Mouse (Mus musculus) right cerebral cortex, postnatal 10 days (tissue): ENCODE measurements around the gene Ncoa5.

Source experiments
- DNase-seq, 2 experiments: peaks; one replicate each; pipeline ENCODE4 v3.0.0; 2021; ENCODE audit warnings: low spot score in 2 of 2

Ncoa5 gene

GRCm38 (mm10) chr2:165034131-165035057 is at the start of gene Ncoa5:
TSS of gene Ncoa5 (minus strand) at chr2:165034867.
- peak; percentile 99 for DNase-seq

- DNase-seq = no peak
Observed at GRCm38 (mm10) chr2:165081257-165081656, 46.6 kb upstream of the Ncoa5 start.

- DNase-seq = no peak
Observed at GRCm38 (mm10) chr2:165080657-165081056, 46.0 kb upstream of the Ncoa5 start.

GRCm38 (mm10) chr2:165078605-165079004 is 43.9 kb upstream of the Ncoa5 start:
- DNase-seq = no peak

DNA sequence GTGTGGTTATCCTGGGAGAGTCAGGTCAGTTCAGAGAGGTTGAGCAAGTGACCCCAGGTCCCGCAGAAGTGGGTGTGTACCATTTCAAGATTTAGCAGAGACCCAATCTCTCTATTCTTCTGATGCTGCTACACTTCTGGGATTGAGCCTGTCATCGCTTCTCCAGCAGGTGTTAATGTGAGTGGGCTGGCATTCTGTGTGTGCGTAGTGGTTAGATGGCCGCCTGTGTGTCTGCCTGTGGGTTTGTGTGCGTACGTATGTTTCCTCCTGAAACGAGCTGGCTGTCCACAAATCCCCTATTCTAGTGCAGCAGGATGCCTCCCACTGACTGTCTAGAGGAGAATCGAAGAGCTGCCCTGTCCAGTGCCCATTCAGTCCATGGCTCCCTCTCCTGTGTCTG is 43.4 kb upstream of the Ncoa5 start:
- DNase-seq = no peak

DNA sequence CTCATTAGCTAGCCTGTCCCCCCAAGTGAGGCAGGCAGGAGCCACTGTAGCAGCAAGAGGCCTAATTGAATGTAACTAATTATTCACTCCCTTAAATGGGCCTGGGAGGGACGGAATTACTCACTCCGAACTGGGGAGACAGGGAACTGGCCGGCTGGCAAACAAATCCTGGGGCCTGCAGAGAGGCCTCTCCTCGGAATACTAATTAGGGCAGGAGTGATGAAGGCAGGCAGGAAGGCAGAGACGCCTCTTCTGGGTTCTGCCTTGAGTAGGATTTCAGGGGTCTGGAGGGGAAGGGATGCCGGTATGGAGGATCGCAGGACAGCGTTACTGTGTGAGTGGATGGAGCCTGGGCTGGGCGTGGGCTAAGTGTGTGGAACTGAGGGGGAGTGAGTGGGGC is 42.4 kb upstream of the Ncoa5 start:
- DNase-seq = peak in 1 of 2 experiments; percentile 46

- DNase-seq = peak; percentile 85 to 88
Observed at GRCm38 (mm10) chr2:165074937-165075336, 40.3 kb upstream of the Ncoa5 start.

DNA sequence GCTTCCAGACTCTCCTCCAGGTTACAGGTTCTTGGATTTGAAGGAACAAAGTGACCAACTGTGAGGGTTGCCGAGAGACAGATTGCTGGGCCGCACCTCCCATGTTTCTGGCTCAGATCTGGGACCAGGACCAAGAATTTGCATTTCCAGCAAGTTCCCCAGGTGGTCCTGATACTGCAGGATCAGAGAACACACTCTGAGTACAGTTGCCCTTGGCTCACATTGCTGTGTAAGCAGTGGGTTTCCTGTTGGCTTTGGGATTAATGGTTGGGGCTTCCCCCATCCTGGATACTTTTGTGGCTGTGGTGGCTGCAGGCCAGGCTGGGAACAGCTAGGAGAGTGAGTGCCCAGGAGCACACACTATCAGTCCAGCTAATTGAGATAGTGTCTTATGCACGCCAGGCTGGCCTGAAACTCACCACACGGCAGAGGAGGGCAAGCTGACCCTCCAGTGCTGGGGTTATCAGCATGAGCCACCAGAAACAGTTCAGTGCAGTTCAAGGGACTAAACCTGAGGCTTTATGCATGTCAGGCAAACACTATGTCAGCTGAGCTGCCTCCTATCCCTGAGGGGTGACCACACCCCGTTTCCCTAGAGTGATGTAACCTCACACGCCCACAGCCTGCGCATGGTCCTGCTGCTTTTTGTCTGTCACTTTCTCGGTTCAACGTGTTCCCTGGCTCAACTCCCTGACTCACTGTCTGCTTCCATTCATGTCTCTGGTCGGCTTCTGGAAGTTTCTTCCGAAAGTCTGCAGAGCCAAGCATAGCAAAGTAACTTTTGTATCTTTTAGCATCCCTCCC is 39.6 kb upstream of the Ncoa5 start:
- DNase-seq = peak in 1 of 2 experiments; percentile 58

DNA sequence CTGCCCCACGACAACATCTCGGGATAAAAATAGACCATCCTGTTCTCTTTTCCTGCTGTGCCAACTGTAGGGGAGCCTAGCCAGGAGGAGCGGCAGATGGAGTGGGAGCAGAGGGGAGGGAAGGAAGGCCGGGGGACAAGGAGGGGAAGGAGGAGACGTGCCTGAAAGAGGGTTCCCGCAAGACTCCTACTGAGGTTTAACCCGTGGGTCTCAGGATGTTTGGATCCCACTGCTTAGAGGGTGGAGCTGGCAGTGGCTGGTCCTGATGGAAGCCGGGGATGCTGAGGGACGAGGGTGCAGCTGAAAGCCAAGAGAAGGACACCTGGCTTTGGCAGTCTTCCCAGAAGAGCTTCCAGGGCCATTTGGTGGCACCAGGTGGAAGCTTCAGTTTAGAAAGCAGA is 38.7 kb upstream of the Ncoa5 start:
- DNase-seq = peak; percentile 65 to 67

DNA sequence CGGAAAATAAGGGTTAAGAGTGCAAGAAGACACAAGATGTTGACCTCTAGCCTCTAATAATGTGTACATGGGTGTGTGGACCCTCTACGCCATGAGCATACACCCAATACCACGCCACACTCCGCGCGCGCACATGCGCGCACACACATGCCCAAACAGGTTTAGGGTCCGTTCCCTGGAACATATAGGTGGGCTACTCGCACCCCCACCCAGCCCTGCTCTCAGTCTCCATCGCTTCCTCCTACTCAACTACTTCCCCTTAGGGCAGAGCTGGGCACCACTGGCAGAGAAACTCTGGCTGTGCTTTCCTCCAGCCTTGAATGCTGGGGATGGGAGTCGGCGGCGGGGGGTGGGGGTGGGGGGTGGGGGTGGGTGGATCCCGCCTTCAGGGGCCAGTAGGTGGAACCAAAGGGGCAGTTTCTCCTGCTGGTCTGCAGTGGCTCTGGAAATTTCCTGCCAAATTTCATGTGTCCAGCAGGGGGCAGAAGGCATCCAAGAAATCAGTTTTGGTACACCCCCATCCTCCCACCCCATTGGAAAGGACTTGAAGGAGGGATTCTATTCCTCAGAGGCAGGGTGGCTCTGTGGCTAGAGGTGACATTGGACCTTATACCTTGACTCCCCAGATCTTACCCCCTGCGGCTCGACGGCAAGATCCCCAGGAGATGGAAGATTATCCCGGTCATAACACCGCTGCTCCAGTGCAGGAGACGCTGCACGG is 35.6 kb upstream of the Ncoa5 start:
- peak; percentile 79 to 85 for DNase-seq

GRCm38 (mm10) chr2:165068806-165069205 is 34.1 kb upstream of the Ncoa5 start:
- peak; percentile 62 to 83 for DNase-seq

- peak; percentile 71 to 87 for DNase-seq
Observed at GRCm38 (mm10) chr2:165064489-165064888, 29.8 kb upstream of the Ncoa5 start.

- DNase-seq = no peak
Observed at GRCm38 (mm10) chr2:165061638-165062433, 27.2 kb upstream of the Ncoa5 start.

- DNase-seq = no peak
Observed at GRCm38 (mm10) chr2:165059961-165060360, 25.3 kb upstream of the Ncoa5 start.

GRCm38 (mm10) chr2:165056377-165057085 is 21.9 kb upstream of the Ncoa5 start:
- DNase-seq = no peak

DNA sequence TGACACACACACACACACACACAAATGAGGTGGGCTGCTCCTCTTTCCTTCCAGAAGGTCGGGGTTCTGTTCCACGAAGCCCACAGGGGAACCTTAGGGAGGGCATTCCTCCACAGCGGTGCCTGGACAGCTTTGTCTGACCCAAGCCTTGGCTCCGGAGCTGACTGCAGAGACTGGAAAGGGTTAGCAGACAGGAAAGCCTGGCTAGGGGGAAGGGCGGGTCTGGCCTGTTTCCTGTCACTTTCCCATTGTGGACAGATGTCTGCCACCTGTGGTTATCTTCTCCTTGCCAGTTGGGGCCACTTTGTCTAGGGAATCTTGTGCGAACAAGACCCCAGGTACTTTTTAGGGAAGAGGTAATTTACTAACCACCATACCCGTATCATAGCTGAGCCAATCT is 21.2 kb upstream of the Ncoa5 start:
- DNase-seq = no peak

GRCm38 (mm10) chr2:165054888-165055852 is 20.5 kb upstream of the Ncoa5 start, which contains the start of gene Cd40:
TSS of gene Cd40 (plus strand) at chr2:165055627.
- DNase-seq = no peak

DNA sequence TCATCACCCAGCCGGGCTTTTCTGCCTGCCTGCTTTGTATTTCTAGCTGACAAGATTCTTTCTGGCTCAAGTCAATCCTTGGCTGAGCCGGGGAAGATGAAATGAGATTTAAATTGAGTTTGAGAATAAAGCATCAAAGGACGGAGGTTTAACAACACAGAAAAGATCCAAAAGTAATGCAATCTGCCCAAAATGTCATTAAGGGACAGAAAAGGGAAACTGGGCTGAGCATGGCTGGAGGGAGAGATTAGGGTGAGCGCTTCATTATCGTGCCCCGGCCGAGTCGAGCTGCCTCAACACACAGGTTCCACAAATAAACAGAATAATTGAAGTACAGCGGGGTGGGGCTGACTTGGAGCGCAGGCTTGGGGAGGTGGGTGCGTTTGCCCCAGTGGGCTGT is 16.9 kb upstream of the Ncoa5 start:
- no peak for DNase-seq
